Mouse (Mus musculus): ENCODE measurements around the gene Xpa. TPM values are rescaled to one million over a fixed set of nuclear protein-coding genes. Genes with fewer than 3 reads are reported as not detected.

Gene Xpa
- polyA plus RNA-seq, 1 experiment from 2014 or later, result 27.3 TPM

GRCm38 (mm10) chr4:46176313-46176712 lies 19.8 kb downstream of the Xpa start:
- Histone ChIP-seq H3K27me3 (ENCODE audit: control insufficient read depth, insufficient read depth, low read length) (no peaks in the 10 kb centered on the region), H3K27ac (replicated peaks; ENCODE audit: low read depth, low read length) (no peak overlapping the region), H3K9ac (ENCODE audit: low read length) (no peak overlapping the region), H3K9me3 (ENCODE audit: control insufficient read depth, low read length) (no peaks in the 10 kb centered on the region), H3K4me1 (ENCODE audit: control insufficient read depth, insufficient read depth, low read length) (0 out of 2 replicates have a peak, but pooled peaks cover 4% of the 10 kb centered on the region), H3K36me3 (ENCODE audit: control insufficient read depth, insufficient read depth, low read length) (peaks cover 17% of the 10 kb centered on the region), H3K4me2 (ENCODE audit: low read depth, severe bottlenecking) (no peak overlapping the region), H3K4me3 (ENCODE audit: low read depth, low read length) (no peak overlapping the region)
- no peak for ATAC-seq (ENCODE audit: insufficient number of reproducible peaks, low FRiP score, low TSS enrichment, low read depth)
- DNase-seq (ENCODE audit: low spot score), result no peak
- WGBS, result 85% methylated on average over 4 of the region's 4 CpGs

GRCm38 (mm10) chr4:46171761-46172160 lies 24.4 kb downstream of the Xpa start:
- 91% methylated on average over 7 of the region's 7 CpGs for WGBS
- H3K36me3 ChIP-seq (ENCODE audit: control insufficient read depth, insufficient read depth, low read length), result peaks cover 25% of the 10 kb centered on the region
- H3K9ac ChIP-seq (ENCODE audit: low read length), result no peak overlapping the region
- H3K4me3 ChIP-seq (ENCODE audit: low read depth, low read length), result no peak overlapping the region
- H3K27ac ChIP-seq (replicated peaks; ENCODE audit: low read depth, low read length), result no peak overlapping the region
- no peaks in the 10 kb centered on the region for H3K9me3 ChIP-seq (ENCODE audit: control insufficient read depth, low read length)
- H3K4me2 ChIP-seq (ENCODE audit: low read depth, severe bottlenecking), result no peak overlapping the region
- H3K27me3 ChIP-seq (ENCODE audit: control insufficient read depth, insufficient read depth, low read length), result no peaks in the 10 kb centered on the region
- ATAC-seq (ENCODE audit: insufficient number of reproducible peaks, low FRiP score, low TSS enrichment, low read depth), result no peak
- H3K4me1 ChIP-seq (ENCODE audit: control insufficient read depth, insufficient read depth, low read length), result no peaks in the 10 kb centered on the region
- no peak for DNase-seq (ENCODE audit: low spot score)

GRCm38 (mm10) chr4:46165831-46166230 lies 30.3 kb downstream of the Xpa start:
- no peak overlapping the region for H3K27ac ChIP-seq (replicated peaks; ENCODE audit: low read depth, low read length)
- DNase-seq (ENCODE audit: low spot score) (no peak), ATAC-seq (ENCODE audit: insufficient number of reproducible peaks, low FRiP score, low TSS enrichment, low read depth) (no peak)
- H3K4me1 ChIP-seq (ENCODE audit: control insufficient read depth, insufficient read depth, low read length), result no peaks in the 10 kb centered on the region
- H3K9me3 ChIP-seq (ENCODE audit: control insufficient read depth, low read length), result no peaks in the 10 kb centered on the region
- WGBS, result 94% methylated on average over 5 of the region's 5 CpGs
- no peak overlapping the region for H3K4me3 ChIP-seq (ENCODE audit: low read depth, low read length)
- no peak overlapping the region for H3K4me2 ChIP-seq (ENCODE audit: low read depth, severe bottlenecking)
- no peak overlapping the region for H3K9ac ChIP-seq (ENCODE audit: low read length)
- no peaks in the 10 kb centered on the region for H3K27me3 ChIP-seq (ENCODE audit: control insufficient read depth, insufficient read depth, low read length)
- H3K36me3 ChIP-seq (ENCODE audit: control insufficient read depth, insufficient read depth, low read length), result peaks cover 22% of the 10 kb centered on the region

GRCm38 (mm10) chr4:46164027-46164426 lies 32.1 kb downstream of the Xpa start:
- H3K4me2 ChIP-seq (ENCODE audit: low read depth, severe bottlenecking), result no peak overlapping the region
- no peak for DNase-seq (ENCODE audit: low spot score)
- WGBS, result 91% methylated on average over 2 of the region's 2 CpGs
- no peaks in the 10 kb centered on the region for H3K4me1 ChIP-seq (ENCODE audit: control insufficient read depth, insufficient read depth, low read length)
- no peak for ATAC-seq (ENCODE audit: insufficient number of reproducible peaks, low FRiP score, low TSS enrichment, low read depth)
- no peak overlapping the region for H3K27ac ChIP-seq (replicated peaks; ENCODE audit: low read depth, low read length)
- no peak overlapping the region for H3K4me3 ChIP-seq (ENCODE audit: low read depth, low read length)
- H3K9me3 ChIP-seq (ENCODE audit: control insufficient read depth, low read length), result no peaks in the 10 kb centered on the region
- no peaks in the 10 kb centered on the region for H3K27me3 ChIP-seq (ENCODE audit: control insufficient read depth, insufficient read depth, low read length)
- peaks cover 11% of the 10 kb centered on the region for H3K36me3 ChIP-seq (ENCODE audit: control insufficient read depth, insufficient read depth, low read length)
- H3K9ac ChIP-seq (ENCODE audit: low read length), result no peak overlapping the region

- ATAC-seq (ENCODE audit: insufficient number of reproducible peaks, low FRiP score, low TSS enrichment, low read depth), result no peak
- Histone ChIP-seq H3K9me3 (ENCODE audit: control insufficient read depth, low read length) (no peaks in the 10 kb centered on the region), H3K4me2 (ENCODE audit: low read depth, severe bottlenecking) (no peak overlapping the region), H3K4me3 (ENCODE audit: low read depth, low read length) (no peak overlapping the region), H3K36me3 (ENCODE audit: control insufficient read depth, insufficient read depth, low read length) (peaks cover 15% of the 10 kb centered on the region), H3K9ac (ENCODE audit: low read length) (no peak overlapping the region), H3K27ac (replicated peaks; ENCODE audit: low read depth, low read length) (no peak overlapping the region), H3K4me1 (ENCODE audit: control insufficient read depth, insufficient read depth, low read length) (no peaks in the 10 kb centered on the region), H3K27me3 (ENCODE audit: control insufficient read depth, insufficient read depth, low read length) (no peaks in the 10 kb centered on the region)
- 91% methylated on average over 12 of the region's 12 CpGs for WGBS
- DNase-seq (ENCODE audit: low spot score), result no peak
These were observed 44.1 kb downstream of the Xpa start for GRCm38 (mm10) chr4:46151903-46152544.

- H3K4me1 ChIP-seq (ENCODE audit: control insufficient read depth, insufficient read depth, low read length), result no peaks in the 10 kb centered on the region
- WGBS, result 77% methylated on average over 1 of the region's 1 CpGs
- H3K4me3 ChIP-seq (ENCODE audit: low read depth, low read length), result no peak overlapping the region
- H3K4me2 ChIP-seq (ENCODE audit: low read depth, severe bottlenecking), result no peak overlapping the region
- no peak overlapping the region for H3K9ac ChIP-seq (ENCODE audit: low read length)
- peaks cover 3% of the 10 kb centered on the region for H3K36me3 ChIP-seq (ENCODE audit: control insufficient read depth, insufficient read depth, low read length)
- no peak overlapping the region for H3K27ac ChIP-seq (replicated peaks; ENCODE audit: low read depth, low read length)
- ATAC-seq (ENCODE audit: insufficient number of reproducible peaks, low FRiP score, low TSS enrichment, low read depth) (no peak), DNase-seq (ENCODE audit: low spot score) (no peak)
- H3K9me3 ChIP-seq (ENCODE audit: control insufficient read depth, low read length), result no peaks in the 10 kb centered on the region
- H3K27me3 ChIP-seq (ENCODE audit: control insufficient read depth, insufficient read depth, low read length), result no peaks in the 10 kb centered on the region
These were observed 49.2 kb downstream of the Xpa start for GRCm38 (mm10) chr4:46146881-46147280.

- Histone ChIP-seq H3K36me3 (ENCODE audit: control insufficient read depth, insufficient read depth, low read length) (peaks cover 3% of the 10 kb centered on the region), H3K9ac (ENCODE audit: low read length) (no peak overlapping the region), H3K27me3 (ENCODE audit: control insufficient read depth, insufficient read depth, low read length) (no peaks in the 10 kb centered on the region), H3K4me1 (ENCODE audit: control insufficient read depth, insufficient read depth, low read length) (peaks cover 6% of the 10 kb centered on the region; the same call in 1 of the 2 replicates), H3K4me3 (ENCODE audit: low read depth, low read length) (no peak overlapping the region), H3K27ac (replicated peaks; ENCODE audit: low read depth, low read length) (no peak overlapping the region), H3K9me3 (ENCODE audit: control insufficient read depth, low read length) (no peaks in the 10 kb centered on the region), H3K4me2 (ENCODE audit: low read depth, severe bottlenecking) (no peak overlapping the region)
- DNase-seq (ENCODE audit: low spot score), result peak; percentile 34
- 72% methylated on average over 3 of the region's 3 CpGs for WGBS
- ATAC-seq (ENCODE audit: insufficient number of reproducible peaks, low FRiP score, low TSS enrichment, low read depth), result no peak
These were observed 51.8 kb downstream of the Xpa start for GRCm38 (mm10) chr4:46144323-46144722.

GRCm38 (mm10) chr4:46138287-46139222 lies 57.6 kb downstream of the Xpa start, which contains the start of the genes Ncbp1 and Tstd2:
TSS of gene Ncbp1 (plus strand) at chr4:46138613.
TSS of gene Tstd2 (minus strand) at chr4:46138694.
- peak; percentile 92 for DNase-seq (ENCODE audit: low spot score)
- peak within 1 kb of the TSS; percentile 49 for H3K4me2 ChIP-seq (ENCODE audit: low read depth, severe bottlenecking)
- H3K27me3 ChIP-seq (ENCODE audit: control insufficient read depth, insufficient read depth, low read length), result no peaks in the 10 kb centered on the region
- ATAC-seq (ENCODE audit: insufficient number of reproducible peaks, low FRiP score, low TSS enrichment, low read depth), result peak; percentile 89
- peak within 1 kb of the TSS; percentile 95 for H3K4me3 ChIP-seq (ENCODE audit: low read depth, low read length)
- H3K4me1 ChIP-seq (ENCODE audit: control insufficient read depth, insufficient read depth, low read length), result peaks cover 10% of the 10 kb centered on the region
- WGBS, result under 1% methylated on average over 87 of the region's 90 CpGs
- peaks cover 2% of the 10 kb centered on the region for H3K36me3 ChIP-seq (ENCODE audit: control insufficient read depth, insufficient read depth, low read length)
- peak within 1 kb of the TSS; percentile 94 for H3K9ac ChIP-seq (ENCODE audit: low read length)
- H3K27ac ChIP-seq (replicated peaks; ENCODE audit: low read depth, low read length), result peak within 1 kb of the TSS; percentile 98
- no peaks in the 10 kb centered on the region for H3K9me3 ChIP-seq (ENCODE audit: control insufficient read depth, low read length)

All from limb, embryonic 11.5 days (tissue).